ENCODE assay signal across 13 mouse cellular contexts in the genomic region with DNA sequence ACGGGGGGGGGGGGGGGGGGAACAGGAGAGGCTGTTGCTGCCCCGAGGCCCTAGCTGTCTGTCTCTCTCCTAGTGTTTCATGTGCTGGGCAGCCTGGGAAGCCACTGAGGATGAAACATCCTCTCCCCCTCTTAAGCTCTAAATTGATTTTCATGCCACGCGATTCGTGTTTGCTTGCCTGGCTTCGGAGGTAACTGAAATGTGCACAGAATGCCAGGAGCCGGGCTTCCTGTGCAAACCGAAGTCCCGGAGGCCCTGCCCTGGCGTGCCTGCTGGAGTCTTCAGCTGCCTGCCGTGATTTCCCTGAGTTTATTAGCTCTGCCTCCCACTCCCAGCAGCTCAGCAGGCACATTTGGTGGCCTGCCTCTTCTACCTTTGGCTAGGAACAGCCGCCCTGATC. TPM values are rescaled to one million over a fixed set of nuclear protein-coding genes. Genes with fewer than 3 reads are reported as not detected.
A peak's percentile ranks its signal among the peaks of the same experiment; 100 is the strongest.
DNase-seq lines count a peak whose midpoint lies in the region; ATAC-seq and TF ChIP-seq lines count a peak whose summit lies in the region.
"Had no signal": no experiment of that assay in that cellular context is flagged by ENCODE, and none has a peak within 500 bp of the region (broad histone marks: within the 10 kb centered on the region; RNA-seq: fewer than 3 reads in every experiment).

No protein-coding gene starts in this region.

- H3K9me3 ChIP-seq in hindbrain, embryonic 10.5 days = no peaks in the 10 kb centered on the region
- H3K9me3 ChIP-seq in hindbrain, embryonic 11.5 days (ENCODE audit: control insufficient read depth, low read length) = no peaks in the 10 kb centered on the region
- no peaks in the 10 kb centered on the region for H3K9me3 ChIP-seq in embryonic facial prominence, embryonic 11.5 days (replicated peaks; ENCODE audit: control insufficient read depth, low read length)
- H3K9me3 ChIP-seq in hindbrain, postnatal 0 days (ENCODE audit: low read length) = no peaks in the 10 kb centered on the region
- no peaks in the 10 kb centered on the region for H3K9me3 ChIP-seq in midbrain, embryonic 16.5 days (replicated peaks; ENCODE audit: control insufficient read depth, low read length, poor library complexity, severe bottlenecking)

- H3K27ac ChIP-seq in hindbrain, embryonic 10.5 days = peak overlapping the region; percentile 56
- no peak overlapping the region for H3K27ac ChIP-seq in hindbrain, embryonic 11.5 days (ENCODE audit: low read depth, low read length)
- H3K27ac ChIP-seq in embryonic facial prominence, embryonic 11.5 days (replicated peaks; ENCODE audit: low read depth, low read length) = no peak overlapping the region
- no peak overlapping the region; the same call in 1 of the 2 replicates for H3K27ac ChIP-seq in hindbrain, postnatal 0 days
- peak overlapping the region; percentile 5 for H3K27ac ChIP-seq in midbrain, embryonic 16.5 days (ENCODE audit: low read length)
- H3K27ac ChIP-seq: kidney, postnatal 0 days; macrophage had no signal

- peaks cover 43% of the 10 kb centered on the region for H3K4me1 ChIP-seq in hindbrain, embryonic 10.5 days (replicated peaks)
- peaks cover 10% of the 10 kb centered on the region; the same call in 1 of the 2 replicates for H3K4me1 ChIP-seq in hindbrain, embryonic 11.5 days (replicated peaks; ENCODE audit: control insufficient read depth, insufficient read depth, low read length)
- peaks cover 13% of the 10 kb centered on the region for H3K4me1 ChIP-seq in embryonic facial prominence, embryonic 11.5 days (ENCODE audit: control insufficient read depth, insufficient read depth, low read length)
- H3K4me1 ChIP-seq in hindbrain, postnatal 0 days (ENCODE audit: insufficient read depth, low read length) = 0 out of 2 replicates have a peak, but pooled peaks cover 4% of the 10 kb centered on the region
- H3K4me1 ChIP-seq in midbrain, embryonic 16.5 days (ENCODE audit: control insufficient read depth, insufficient read depth, low read length) = peaks cover 25% of the 10 kb centered on the region

- no peak overlapping the region for H3K4me2 ChIP-seq in hindbrain, embryonic 11.5 days (replicated peaks; ENCODE audit: low read depth, low read length)
- no peak overlapping the region for H3K4me2 ChIP-seq in embryonic facial prominence, embryonic 11.5 days (ENCODE audit: low read depth, low read length)
- no peak overlapping the region for H3K4me2 ChIP-seq in hindbrain, postnatal 0 days (ENCODE audit: low read depth, low read length)
- H3K4me2 ChIP-seq in midbrain, embryonic 16.5 days (ENCODE audit: low read length) = no peak overlapping the region

- TF ChIP-seq CTCF in hindbrain, postnatal 0 days (IDR thresholded peaks at IDR 0.05; ENCODE audit: low read depth) = no peak

- WGBS in hindbrain, embryonic 10.5 days = 38% methylated on average over 12 of the region's 12 CpGs
- WGBS in hindbrain, embryonic 11.5 days = 43% methylated on average over 11 of the region's 12 CpGs
- WGBS in embryonic facial prominence, embryonic 11.5 days = 17% methylated on average over 11 of the region's 12 CpGs
- 16% methylated on average over 11 of the region's 12 CpGs for WGBS in hindbrain, postnatal 0 days
- WGBS in midbrain, embryonic 16.5 days = 19% methylated on average over 11 of the region's 12 CpGs

- H3K27me3 ChIP-seq in hindbrain, embryonic 10.5 days (ENCODE audit: insufficient read depth, poor library complexity, severe bottlenecking) = peaks cover 27% of the 10 kb centered on the region
- no peaks in the 10 kb centered on the region for H3K27me3 ChIP-seq in hindbrain, embryonic 11.5 days (ENCODE audit: control insufficient read depth, insufficient read depth, low read length)
- H3K27me3 ChIP-seq in embryonic facial prominence, embryonic 11.5 days (ENCODE audit: control insufficient read depth, insufficient read depth, low read length) = no peaks in the 10 kb centered on the region
- H3K27me3 ChIP-seq in hindbrain, postnatal 0 days (ENCODE audit: insufficient read depth, low read length) = no peaks in the 10 kb centered on the region
- no peaks in the 10 kb centered on the region for H3K27me3 ChIP-seq in midbrain, embryonic 16.5 days (ENCODE audit: control insufficient read depth, insufficient read depth, low read depth, low read length)

- no peak for ATAC-seq in hindbrain, embryonic 11.5 days (ENCODE audit: low FRiP score)
- ATAC-seq in embryonic facial prominence, embryonic 11.5 days (replicated peaks; ENCODE audit: insufficient number of reproducible peaks, low FRiP score, low TSS enrichment, low read depth) = no peak
- ATAC-seq in hindbrain, postnatal 0 days = no peak
- ATAC-seq in midbrain, embryonic 16.5 days = 0 out of 2 replicates have a peak, but pooled peaks have one; percentile 21

- intact Hi-C loops in gastrocnemius, postnatal 36 days (cut with DNase I) = loop anchor here (5.0 kb wide), 1 partner anchor 198 kb away; no protein-coding TSS in a partner anchor

- no peak overlapping the region for H3K4me3 ChIP-seq in hindbrain, embryonic 10.5 days
- H3K4me3 ChIP-seq in hindbrain, embryonic 11.5 days (ENCODE audit: low read depth, low read length) = no peak overlapping the region
- no peak overlapping the region for H3K4me3 ChIP-seq in embryonic facial prominence, embryonic 11.5 days (ENCODE audit: low read depth, low read length)
- H3K4me3 ChIP-seq in hindbrain, postnatal 0 days (ENCODE audit: low read length) = no peak overlapping the region
- no peak overlapping the region for H3K4me3 ChIP-seq in midbrain, embryonic 16.5 days (ENCODE audit: low read depth, low read length)

- DNase-seq in hindbrain, embryonic 10.5 days (ENCODE audit: low spot score) = no peak
- no peak for DNase-seq in hindbrain, embryonic 11.5 days (ENCODE audit: low spot score)
- DNase-seq in embryonic facial prominence, embryonic 11.5 days (ENCODE audit: low spot score) = peak; percentile 43
- DNase-seq in hindbrain, postnatal 0 days (ENCODE audit: low spot score) = peak; percentile 51
- no peak for DNase-seq in gastrocnemius, postnatal 36 days
- no peak for DNase-seq in adipocyte (ENCODE audit: low spot score)
- no peak for DNase-seq in spleen, postnatal 14 days (ENCODE audit: low spot score in 2 of 2)
- DNase-seq: adrenal gland, postnatal 10 days; cerebellum, adult 11 months had no signal

- H3K9ac ChIP-seq in hindbrain, embryonic 11.5 days (ENCODE audit: low read depth, low read length) = no peak overlapping the region
- H3K9ac ChIP-seq in embryonic facial prominence, embryonic 11.5 days (replicated peaks; ENCODE audit: low read length) = no peak overlapping the region
- no peak overlapping the region; the same call in 1 of the 2 replicates for H3K9ac ChIP-seq in hindbrain, postnatal 0 days (replicated peaks; ENCODE audit: low read length)
- 0 out of 2 replicates have a peak overlapping the region, but pooled peaks have one; percentile 23 for H3K9ac ChIP-seq in midbrain, embryonic 16.5 days (ENCODE audit: low read depth, low read length)

- peaks cover 19% of the 10 kb centered on the region for H3K36me3 ChIP-seq in hindbrain, embryonic 10.5 days
- H3K36me3 ChIP-seq in hindbrain, embryonic 11.5 days (ENCODE audit: control insufficient read depth, insufficient read depth, low read length) = no peaks in the 10 kb centered on the region
- H3K36me3 ChIP-seq in embryonic facial prominence, embryonic 11.5 days (replicated peaks; ENCODE audit: control insufficient read depth, insufficient read depth, low read depth, low read length) = peaks cover 3% of the 10 kb centered on the region
- H3K36me3 ChIP-seq in hindbrain, postnatal 0 days (ENCODE audit: insufficient read depth, low read length) = no peaks in the 10 kb centered on the region; the same call in 1 of the 2 replicates
- H3K36me3 ChIP-seq in midbrain, embryonic 16.5 days (ENCODE audit: control insufficient read depth, insufficient read depth, low read length) = no peaks in the 10 kb centered on the region

RNA-seq across cellular contexts. Expression of a gene that starts 6.9 kb away (rescaled TPM):
- polyA plus RNA-seq in hindbrain, embryonic 10.5 days (2016; fragmentation: Nextera tagmentation; extraction: Ambion mirVana) = 3.0 and 5.6 TPM in 2 replicates
- polyA plus RNA-seq in hindbrain, embryonic 11.5 days (2014; fragmentation: Nextera tagmentation; extraction: Ambion mirVana) = 3.7 and 4.2 TPM in 2 replicates
- polyA plus RNA-seq in embryonic facial prominence, embryonic 11.5 days (2014; fragmentation: Nextera tagmentation; extraction: Ambion mirVana) = 4.5 TPM in 2 replicates
- total RNA-seq in hindbrain, postnatal 0 days (2014; rRNA removed) = 56.1 and 65.8 TPM in 2 replicates
- 56.6 and 61.6 TPM in 2 replicates for polyA plus RNA-seq in hindbrain, postnatal 0 days (2015; fragmentation: Nextera tagmentation; extraction: Ambion mirVana)
- polyA plus RNA-seq in midbrain, embryonic 16.5 days (2015; fragmentation: Nextera tagmentation; extraction: Ambion mirVana) = 43.6 and 55.8 TPM in 2 replicates
- total RNA-seq in gastrocnemius, postnatal 36 days (2021) = not detected
- total RNA-seq: liver, adult 2 months had no signal
- polyA plus RNA-seq: liver, adult 2 months; macrophage had no signal

RNA-seq across cellular contexts. Expression of a gene that starts 19.1 kb away (rescaled TPM):
- polyA plus RNA-seq in hindbrain, embryonic 10.5 days (2016; fragmentation: Nextera tagmentation; extraction: Ambion mirVana) = 173 and 211 TPM in 2 replicates
- 128 and 142 TPM in 2 replicates for polyA plus RNA-seq in hindbrain, embryonic 11.5 days (2014; fragmentation: Nextera tagmentation; extraction: Ambion mirVana)
- 177 and 196 TPM in 2 replicates for polyA plus RNA-seq in embryonic facial prominence, embryonic 11.5 days (2014; fragmentation: Nextera tagmentation; extraction: Ambion mirVana)
- 72.6 and 81.4 TPM in 2 replicates for total RNA-seq in hindbrain, postnatal 0 days (2014; rRNA removed)
- polyA plus RNA-seq in hindbrain, postnatal 0 days (2015; fragmentation: Nextera tagmentation; extraction: Ambion mirVana) = 84.3 and 87.7 TPM in 2 replicates
- polyA plus RNA-seq in midbrain, embryonic 16.5 days (2015; fragmentation: Nextera tagmentation; extraction: Ambion mirVana) = 106 and 107 TPM in 2 replicates
- total RNA-seq in gastrocnemius, postnatal 36 days (2021) = 1 to 10 TPM; 5.9 to 6.0 TPM

RNA-seq across cellular contexts. Expression of a gene that starts 23.7 kb away (rescaled TPM):
- 58.7 and 68.6 TPM in 2 replicates for polyA plus RNA-seq in hindbrain, embryonic 10.5 days (2016; fragmentation: Nextera tagmentation; extraction: Ambion mirVana)
- 75.5 and 79.4 TPM in 2 replicates for polyA plus RNA-seq in hindbrain, embryonic 11.5 days (2014; fragmentation: Nextera tagmentation; extraction: Ambion mirVana)
- polyA plus RNA-seq in embryonic facial prominence, embryonic 11.5 days (2014; fragmentation: Nextera tagmentation; extraction: Ambion mirVana) = 55.1 and 55.4 TPM in 2 replicates
- 181 and 262 TPM in 2 replicates for total RNA-seq in hindbrain, postnatal 0 days (2014; rRNA removed)
- 139 and 145 TPM in 2 replicates for polyA plus RNA-seq in hindbrain, postnatal 0 days (2015; fragmentation: Nextera tagmentation; extraction: Ambion mirVana)
- polyA plus RNA-seq in midbrain, embryonic 16.5 days (2015; fragmentation: Nextera tagmentation; extraction: Ambion mirVana) = 125 TPM in 2 replicates
- 100 to 1,000 TPM; 104 to 106 TPM for total RNA-seq in gastrocnemius, postnatal 36 days (2021)

Comparison
In these comparisons a context has a peak if more than half of its experiments do, and no peak if none do; other contexts are left out.
1. DNase-seq: peak in embryonic facial prominence, embryonic 11.5 days (single experiment) and hindbrain, postnatal 0 days (single experiment); none in hindbrain, embryonic 10.5 days (single experiment), hindbrain, embryonic 11.5 days (single experiment), gastrocnemius, postnatal 36 days (0 of 2), adipocyte (single experiment) and spleen, postnatal 14 days (0 of 2).
2. H3K27ac ChIP-seq: peak in hindbrain, embryonic 10.5 days (single experiment) and midbrain, embryonic 16.5 days (single experiment); none in hindbrain, embryonic 11.5 days (single experiment), embryonic facial prominence, embryonic 11.5 days (single experiment) and hindbrain, postnatal 0 days (single experiment).